Mouse (Mus musculus) megakaryocyte, embryonic 14.5 days (primary cell): ENCODE measurements at regions not wholly inside any gene's neighbourhood (a gene's known extent, or its start where the extent isn't known, plus 50 kb on each side); places are given as distances from the start of the nearest gene placed in this dataset.

Source experiments
- FLI1 ChIP-seq: IDR thresholded peaks from 2 replicates; pipeline ENCODE4 v1.6.1; 2012; ENCODE audit warnings: low read length, inconsistent platforms, mixed read lengths
- GATA1 ChIP-seq: IDR thresholded peaks from 3 replicates; pipeline ENCODE4 v1.6.1; 2012; ENCODE audit warnings: mixed read lengths, low read length, inconsistent platforms, borderline replicate concordance

- no peak for TF ChIP-seq GATA1
- no peak for TF ChIP-seq FLI1
Observed at GRCm38 (mm10) chr2:18609075-18609867, 62.9 kb upstream of the Commd3 start.
